Mouse (Mus musculus) kidney, postnatal 36 days (tissue): ENCODE measurements at regions not wholly inside any gene's neighbourhood (a gene's known extent, or its start where the extent isn't known, plus 50 kb on each side); places are given as distances from the start of the nearest gene placed in this dataset.
"Not testable (repeated sequence)": the region's sequence is repeated elsewhere in the genome, so short reads cannot be mapped to it uniquely, and the experiment has no call there.

ENCODE experiments used
- DNase-seq, 2 experiments: peaks; one replicate each; pipeline ENCODE4 v3.0.0; 2021 to 2022; ENCODE audit warnings: mixed read lengths in 2 of 2

DNA sequence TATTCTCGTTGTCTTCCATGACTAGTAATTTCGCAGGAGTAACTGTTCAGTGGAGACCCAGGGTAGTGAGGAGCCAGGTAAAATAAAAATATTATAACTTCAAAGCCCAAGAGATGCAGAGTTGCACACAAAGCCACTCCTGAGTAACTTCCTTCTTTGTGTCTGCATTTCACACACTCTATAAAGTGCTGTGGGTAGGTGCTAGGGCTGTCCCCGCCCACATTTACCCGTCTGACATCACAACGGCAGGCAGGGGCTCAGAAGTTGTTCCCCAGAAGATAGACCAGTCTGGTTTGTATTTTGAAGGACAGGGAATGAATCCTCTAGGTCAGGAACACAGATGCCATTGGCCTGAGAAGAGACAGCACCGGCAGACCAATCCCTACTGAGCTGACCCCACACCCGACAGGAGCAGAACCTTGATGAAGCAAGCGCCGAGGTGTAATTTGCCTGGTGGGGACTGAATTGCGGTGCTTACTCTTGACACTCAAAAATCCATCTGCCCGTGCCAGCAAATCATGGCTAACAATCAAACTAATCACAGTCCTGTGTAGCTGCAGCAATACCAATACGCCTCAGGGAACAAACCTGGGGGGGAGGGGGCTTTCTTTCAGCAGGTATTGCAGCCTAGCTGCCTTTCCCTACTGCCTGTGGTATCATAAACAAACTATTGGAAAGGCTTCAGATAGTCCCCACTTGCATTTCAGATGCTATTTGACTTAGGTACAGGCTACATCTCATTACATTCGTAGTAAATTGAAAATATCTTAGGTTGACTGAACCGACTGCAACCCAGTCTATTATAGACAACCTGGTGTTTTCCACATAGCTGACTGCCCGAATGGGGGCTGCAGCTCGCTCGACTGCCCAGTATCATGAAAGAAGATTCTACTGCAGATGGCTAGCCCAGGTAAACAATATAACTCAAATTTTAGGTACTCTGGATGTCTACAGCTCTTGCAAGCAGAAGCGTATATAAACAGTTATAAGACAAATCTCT is 175.6 kb downstream of the Basp1 start:
- DNase-seq: no peak

DNA sequence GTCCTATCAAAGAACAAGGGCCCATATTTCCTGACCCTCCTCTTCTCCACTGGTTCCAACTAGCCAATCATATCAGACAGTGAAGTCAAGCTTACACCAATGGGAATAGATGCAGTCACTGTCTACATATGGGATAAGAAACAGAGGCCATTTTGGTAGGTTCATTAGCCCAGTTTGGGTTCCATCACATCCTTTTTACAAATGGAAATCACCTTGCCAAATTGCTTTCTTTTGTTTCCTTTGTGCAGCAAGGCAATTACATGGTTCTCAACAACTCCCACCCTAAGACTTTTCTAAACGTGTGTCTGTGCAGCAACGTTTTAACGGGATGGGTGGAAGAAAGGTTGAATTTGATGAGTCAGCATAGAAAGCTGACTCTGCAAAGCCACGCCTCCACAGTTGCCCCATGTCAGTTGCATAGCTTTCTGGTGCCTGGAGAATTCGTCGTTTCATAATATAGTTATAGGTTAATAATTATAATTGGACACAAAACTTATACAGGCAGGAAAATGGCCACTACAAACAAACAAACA is 177.3 kb downstream of the Basp1 start:
- no peak for DNase-seq

DNA sequence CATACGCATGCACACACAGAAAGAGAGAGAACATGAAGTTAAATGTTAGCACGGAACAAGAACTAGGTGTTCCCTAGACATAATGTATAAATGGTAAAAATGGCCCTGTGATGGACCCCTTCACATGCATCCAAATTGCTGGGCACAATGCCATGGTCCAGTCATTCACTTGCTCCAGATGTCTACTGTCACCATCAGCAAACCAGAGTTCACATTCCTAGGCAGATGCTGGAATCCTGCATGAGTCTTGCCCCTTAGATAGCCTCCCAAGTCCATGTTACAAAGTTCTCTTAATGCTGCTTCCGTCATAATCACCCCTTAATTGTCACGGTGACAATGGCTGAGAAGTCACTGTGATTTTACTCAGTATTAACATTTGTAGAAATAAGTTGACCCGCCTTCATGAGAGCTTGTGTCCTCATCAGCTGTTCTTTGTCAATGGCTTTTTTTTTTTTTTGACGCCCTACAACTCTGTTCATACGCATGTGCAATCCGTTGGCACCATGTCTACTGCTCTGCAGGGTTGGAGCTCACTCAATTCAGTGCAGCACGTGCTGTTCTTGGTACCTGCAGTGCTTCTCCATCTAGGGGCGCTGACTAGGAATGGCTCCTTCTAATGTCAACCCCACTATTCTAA is 179.4 kb downstream of the Basp1 start:
- no peak for DNase-seq

DNA sequence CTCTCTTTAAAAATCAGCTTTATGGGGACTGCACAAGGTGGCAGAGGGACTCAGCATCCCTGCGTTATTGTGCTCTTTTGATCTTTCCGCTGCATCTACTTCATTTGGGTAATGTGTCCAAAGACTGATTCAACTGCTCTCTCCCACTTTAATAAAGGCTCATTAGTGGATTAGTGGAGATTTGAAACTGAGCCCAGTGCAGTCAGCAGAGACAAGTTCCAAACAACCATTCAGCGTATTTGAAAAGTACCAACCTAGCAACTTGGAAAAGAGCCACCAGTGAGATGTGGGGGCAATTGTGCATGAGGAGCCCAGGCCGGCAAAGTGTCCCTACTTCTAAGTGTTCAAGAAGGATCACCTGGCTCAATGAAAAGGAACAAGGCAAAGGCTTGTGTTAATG is 183.4 kb downstream of the Basp1 start:
- DNase-seq: no peak

DNA sequence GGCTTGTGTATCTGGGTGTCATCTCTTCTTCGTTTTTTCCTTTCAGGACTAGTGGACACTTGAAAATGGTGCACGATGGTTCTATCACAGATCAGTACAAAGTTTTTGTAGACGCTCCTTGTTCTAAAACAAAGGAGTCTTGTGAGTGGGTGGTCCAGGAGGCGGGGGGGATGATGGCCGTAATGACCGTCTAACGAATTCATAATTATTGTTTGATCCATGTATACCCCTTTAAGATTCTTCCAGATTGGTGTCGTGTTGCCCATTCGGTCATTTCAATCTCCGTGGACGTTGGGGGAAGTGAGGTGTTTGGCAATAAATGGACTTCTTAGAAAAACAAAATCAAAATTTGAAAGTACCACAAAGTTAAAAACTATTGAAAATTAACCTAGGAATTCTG is 183.8 kb downstream of the Basp1 start:
- DNase-seq: no peak

DNA sequence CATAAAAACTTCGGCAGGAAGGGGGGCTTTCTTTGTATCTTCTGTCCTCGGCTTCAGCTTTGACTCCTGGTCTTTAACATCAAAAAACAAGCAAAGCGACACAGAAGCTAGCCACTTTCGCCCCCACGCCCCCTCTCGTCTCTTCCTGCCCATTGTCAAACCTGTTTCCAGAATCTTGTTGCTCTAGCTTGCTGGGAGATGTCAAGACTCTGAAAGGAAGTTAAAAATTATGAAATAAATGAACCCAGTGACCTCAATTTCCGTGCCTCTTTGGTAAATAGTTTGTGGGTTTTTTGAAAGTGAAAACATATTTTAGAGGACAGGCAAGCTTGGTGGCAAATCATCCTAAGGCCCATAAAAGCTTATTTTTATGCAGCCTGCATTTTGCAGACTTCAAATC is 186.1 kb downstream of the Basp1 start:
- DNase-seq: no peak

DNA sequence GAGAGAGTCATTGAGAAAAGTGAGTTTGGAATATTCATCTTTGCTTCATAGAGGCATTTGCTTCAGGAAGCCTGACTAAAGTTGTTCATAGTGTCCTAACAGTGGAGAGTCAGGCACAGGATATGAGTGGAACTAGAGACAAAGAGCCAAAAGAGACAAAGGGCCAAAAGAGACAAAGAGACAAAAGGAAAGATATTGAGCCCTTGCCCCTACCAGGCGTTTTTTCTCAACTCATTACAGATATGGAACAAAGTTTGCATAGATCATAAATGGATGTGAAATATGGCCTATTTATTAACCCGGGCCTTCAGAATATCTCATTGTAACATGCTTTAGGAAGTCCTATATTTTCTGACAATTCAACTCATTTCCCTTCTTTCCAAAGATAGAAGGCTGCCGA is 187.6 kb downstream of the Basp1 start:
- DNase-seq: no peak

DNA sequence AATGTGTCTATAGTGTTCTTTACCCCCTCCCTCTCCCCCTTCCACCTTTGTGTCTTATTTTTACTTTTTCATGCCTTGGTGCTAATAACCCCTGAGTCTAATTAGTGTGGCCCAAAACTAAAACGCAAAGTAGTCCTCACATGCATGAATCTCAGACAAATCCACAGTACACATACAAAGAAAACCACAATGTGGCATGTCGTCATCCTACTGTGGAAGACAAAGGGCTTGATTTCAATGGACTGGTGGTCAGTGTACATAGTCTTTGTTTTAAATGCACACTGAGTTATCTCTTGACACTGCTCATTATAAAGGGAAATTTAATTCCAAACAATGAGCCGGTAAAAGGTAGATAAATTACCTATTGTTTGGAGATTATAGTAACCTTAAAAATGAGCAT is 188.1 kb downstream of the Basp1 start:
- no peak for DNase-seq

DNA sequence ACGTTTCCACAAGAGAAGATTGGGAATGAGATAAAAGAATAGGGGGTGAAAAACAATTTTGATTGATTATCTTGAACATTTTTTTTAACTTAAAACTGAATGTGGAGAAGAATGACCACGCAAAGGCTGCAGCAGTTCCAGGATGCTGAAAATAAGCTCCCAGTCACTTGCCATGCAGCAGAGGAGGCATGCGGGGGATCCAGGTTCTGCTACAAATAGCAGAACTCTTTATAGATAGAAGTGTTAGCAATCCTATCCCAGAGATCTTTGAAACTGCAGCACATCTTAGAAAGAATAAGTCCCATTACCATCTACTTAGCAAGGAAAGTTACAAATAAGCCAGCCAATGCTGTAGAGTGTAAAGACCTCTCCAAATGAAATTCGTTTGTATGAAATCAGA is 191.8 kb downstream of the Basp1 start:
- DNase-seq: no peak

DNA sequence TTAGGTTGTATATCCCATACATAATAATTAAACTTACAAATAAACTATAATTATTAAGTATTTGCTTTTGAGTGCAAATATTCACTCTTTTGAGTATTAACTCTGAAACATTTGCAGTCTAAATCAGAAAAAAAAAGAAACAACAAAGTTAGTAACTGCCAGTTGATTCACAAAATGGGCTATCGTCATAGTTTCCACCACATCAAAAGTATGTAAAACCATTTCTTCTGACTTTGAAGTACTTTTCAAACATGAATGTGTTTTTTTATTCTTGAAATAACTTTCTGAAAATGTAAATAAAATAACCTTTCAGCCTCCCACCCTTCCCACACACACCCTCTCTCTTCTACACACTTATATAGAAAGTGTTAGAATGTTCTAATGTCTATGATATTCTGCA is 197.2 kb downstream of the Basp1 start:
- no peak for DNase-seq

DNA sequence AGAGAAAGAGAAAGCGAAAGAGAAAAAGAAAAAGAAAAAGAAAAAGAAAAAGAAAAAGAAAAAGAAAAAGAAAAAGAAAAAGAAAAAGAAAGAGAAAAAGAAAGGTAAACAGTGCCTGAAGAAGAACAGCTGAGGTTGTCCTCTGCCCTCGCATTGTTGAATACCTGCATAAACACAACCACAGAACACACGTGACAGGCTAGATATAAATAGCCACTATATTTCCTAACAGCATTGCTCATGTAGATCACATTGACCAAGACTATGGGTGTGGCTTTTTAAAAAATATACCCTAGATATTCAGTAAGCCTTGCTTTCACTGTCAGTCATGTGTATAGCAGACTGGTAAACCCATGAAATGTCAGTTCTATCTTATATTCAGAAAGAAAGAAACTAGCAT is 211.5 kb downstream of the Basp1 start:
- no peak for DNase-seq

DNA sequence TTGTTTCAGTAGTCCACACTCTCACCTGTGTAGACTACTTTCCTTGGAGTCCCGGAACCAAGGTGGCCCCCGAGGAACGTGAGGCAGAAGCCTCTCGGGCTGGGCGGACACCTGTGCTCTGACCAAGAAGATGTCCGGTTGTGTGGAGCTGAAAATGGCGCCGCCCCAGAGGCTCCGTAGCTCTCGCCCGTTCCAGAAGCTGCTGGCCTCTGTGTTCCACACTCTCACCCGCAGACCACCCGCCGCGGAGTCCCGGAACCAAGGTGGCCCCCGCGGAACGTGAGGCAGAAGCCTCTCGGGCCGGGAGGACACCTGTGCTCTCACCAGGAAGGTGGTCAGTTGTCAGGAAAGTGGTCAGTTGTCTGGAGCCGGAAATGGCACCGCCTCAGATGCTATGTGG is 213.3 kb downstream of the Basp1 start:
- DNase-seq: not testable (repeated sequence)

DNA sequence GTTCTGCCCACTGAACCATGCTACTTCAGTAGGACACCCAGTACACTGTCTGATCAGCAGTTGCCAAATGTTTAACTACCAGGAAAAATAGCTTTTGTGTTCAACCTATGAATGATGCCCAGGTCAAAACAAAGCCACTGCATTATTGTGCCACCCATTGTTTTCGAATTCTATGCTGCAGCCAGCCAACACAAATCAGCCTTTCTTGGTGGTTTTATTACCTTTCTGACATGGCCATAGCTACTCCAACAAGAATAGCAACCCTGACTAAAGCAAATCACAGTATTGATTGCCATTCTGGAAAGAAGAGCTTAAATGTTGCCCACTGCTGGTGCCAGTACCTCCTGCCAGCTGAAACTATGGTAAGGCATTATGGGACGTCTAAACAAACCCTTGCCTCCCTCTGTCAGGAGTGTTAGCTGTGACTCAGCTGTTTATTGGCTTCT is 225.7 kb downstream of the Basp1 start:
- no peak for DNase-seq

DNA sequence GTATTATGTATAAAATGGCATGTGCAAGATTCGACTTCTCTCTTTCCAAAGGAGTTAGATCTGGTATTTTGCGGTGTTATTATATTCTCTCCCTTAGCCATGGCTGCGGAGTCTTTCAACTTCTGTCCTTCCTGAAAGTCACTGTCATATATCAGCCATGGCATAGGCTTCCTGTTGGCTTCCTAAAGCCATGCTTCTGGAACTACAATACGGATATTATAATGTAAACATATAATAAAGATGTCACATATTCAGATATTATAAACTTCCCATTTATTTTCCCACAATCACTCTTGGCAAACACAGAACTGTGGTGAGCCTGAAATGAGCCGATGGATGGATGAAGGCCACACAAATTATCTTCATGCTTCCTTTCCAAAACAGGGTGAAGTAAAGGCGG is 240.8 kb downstream of the Basp1 start:
- no peak for DNase-seq

DNA sequence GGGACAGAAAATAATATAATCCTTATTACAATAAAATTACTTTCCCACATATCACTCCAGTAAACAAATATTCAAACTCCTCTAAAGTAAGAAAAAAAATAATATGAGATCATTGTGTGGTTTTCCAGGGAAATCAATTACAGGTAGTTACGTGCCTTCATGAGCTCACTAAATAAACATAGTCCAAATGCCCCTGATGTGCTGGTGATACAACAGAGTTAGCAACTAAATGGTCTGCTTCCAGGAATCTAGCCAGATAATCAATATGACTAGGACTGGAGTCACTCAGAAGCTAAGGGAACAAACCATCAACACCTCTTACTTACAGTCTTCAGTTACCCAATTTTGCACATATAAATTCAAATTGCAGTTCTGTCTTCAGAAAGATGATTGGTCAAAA is 267.2 kb downstream of the Basp1 start:
- DNase-seq: no peak

DNA sequence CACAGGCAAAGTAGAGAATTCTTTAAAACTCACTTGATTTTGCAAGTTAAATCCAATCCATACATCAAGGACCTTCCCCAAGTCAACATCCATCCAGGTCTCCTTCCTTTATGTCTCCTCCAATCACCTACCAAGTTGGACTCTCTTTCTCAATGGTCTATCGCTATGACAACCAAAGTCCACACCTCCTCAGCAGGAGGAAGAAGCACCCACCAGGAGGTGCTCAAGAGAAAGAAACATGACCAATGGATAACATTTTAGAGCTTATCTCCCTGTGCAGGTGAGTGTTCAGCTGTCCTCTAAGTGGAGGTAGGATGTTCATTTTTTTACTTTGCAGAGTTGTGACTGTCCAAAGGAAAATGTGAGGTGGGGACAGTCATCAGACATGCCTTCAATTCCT is 269.3 kb downstream of the Basp1 start:
- peak; percentile 1 to 18 for DNase-seq

DNA sequence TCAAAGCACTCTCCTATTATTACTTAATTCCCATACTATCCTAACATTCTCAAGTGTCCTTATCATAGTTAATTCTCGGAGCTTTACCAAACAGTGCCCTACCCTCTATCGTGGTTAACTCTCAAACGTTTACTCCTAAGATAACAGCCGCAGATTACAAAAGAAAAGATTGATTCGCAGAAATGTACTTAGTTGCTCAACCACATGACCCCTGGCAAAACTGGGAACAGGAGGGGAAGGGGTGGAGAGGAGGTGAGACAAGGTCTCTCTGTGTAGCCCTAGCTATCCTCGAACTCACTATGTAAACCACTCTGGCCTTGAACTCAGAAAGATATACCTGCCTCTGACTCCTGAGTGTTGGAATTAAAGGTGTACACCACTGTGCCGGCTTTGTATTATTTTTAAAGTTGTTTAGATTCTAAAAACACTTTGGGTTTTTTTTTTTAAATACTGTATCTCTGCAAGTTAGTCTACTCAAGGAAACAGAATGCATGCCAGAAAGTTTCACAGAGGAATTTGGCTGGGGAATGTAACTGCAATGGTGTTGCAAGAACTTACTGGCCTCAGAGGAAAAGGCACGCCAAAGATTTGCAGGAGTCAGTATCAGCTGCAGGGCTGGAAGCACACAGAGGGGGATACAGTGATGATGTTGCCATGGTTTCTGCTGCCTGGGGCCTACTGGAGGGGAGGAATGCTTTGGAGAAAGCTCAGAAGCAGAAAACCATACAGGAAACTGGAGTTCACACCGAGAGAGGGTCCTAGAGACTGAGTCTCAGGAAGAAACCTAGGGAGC is 273.0 kb downstream of the Basp1 start:
- DNase-seq: no peak

DNA sequence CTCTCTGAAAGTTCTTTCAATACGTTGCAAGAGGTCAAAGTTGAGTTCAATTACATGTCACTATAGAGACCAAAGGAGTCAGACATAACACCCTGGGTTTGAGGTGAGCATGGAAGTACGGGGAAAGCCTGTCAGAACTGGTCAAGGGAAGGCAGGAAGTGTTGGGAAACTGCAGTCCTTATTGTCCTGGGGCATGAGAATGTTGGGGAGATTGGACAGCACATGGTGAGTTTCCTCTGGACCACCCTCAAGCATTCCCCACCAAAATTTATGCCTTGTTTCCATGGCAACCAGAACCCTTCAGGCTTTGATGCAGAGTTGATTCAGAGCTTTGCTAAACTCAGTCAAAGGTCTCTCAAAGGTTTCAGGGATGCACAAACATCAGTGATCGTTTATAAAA is 276.5 kb downstream of the Basp1 start:
- DNase-seq: no peak

DNA sequence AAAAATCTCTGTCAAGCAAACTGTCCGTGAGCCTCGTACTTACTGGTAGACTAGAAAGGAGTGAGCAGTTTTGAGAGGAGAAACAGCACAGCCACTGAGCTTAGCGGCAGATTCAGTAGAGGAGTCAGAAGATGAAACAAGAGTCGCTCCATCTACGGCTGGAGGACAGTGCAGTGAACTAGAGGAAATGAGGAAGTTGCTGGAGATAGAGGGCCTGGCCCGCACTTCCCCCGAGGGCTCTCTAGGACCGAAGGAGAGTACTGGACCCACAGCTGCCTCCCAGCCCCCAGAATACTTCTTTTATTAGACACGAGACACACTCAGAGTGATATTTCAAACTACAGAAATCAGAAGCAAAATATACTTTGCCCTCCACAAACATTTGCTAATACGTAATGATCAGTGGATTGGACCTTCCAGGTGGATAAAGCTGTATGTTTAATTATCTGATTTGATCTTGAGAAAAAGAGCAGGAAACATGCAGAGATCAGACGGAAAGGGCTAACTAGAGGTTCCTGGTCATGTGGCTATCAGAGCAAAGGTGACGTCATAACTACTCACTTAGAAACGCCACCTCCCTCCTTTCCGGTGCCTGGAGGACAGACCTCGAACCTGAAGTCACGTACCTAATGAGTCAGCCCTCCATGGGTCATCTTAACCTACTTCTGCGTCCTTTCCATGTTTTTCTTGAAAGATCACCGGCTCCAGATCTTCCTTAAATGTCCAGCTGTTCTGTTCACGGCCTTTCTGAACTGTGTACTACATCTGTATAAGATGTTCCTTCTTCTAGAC is 277.9 kb downstream of the Basp1 start:
- DNase-seq: no peak

DNA sequence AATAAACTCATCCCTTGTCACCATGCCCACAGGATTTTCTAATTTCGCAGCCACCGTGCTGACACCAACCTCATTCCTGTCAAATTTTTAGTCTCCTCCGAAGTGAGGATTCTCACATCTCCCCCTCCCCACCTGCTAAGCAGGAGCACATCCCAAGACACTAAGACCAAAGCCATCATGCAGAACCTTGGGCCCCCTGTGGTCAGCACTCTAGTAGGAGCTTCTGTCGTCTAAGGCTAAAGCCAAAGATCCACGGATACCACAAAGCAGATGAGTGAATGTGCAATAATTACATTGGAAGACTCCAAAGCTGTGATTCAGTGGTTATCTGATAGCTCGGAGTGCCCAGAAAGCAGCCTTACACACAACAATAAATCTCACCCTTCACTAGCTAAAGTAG is 283.5 kb downstream of the Basp1 start:
- no peak for DNase-seq

DNA sequence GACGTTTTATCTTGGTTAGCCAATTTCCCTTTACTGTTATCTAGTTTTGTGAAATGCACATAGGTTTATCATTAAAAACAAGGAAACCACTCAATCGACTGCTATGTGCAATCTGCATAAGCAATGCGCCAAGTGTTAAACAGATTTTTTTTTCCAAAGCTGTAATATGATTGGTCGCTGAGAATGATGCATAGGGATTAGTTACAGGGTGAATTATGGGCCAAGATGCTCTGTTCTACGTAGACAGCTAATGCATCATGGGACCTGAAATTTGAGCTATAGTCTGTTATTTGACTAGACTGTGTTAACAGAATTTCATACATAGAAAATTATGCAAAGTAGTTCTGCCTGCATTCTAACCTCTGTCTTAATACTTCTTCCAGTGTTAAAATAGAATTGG is 284.0 kb downstream of the Basp1 start:
- DNase-seq: no peak

DNA sequence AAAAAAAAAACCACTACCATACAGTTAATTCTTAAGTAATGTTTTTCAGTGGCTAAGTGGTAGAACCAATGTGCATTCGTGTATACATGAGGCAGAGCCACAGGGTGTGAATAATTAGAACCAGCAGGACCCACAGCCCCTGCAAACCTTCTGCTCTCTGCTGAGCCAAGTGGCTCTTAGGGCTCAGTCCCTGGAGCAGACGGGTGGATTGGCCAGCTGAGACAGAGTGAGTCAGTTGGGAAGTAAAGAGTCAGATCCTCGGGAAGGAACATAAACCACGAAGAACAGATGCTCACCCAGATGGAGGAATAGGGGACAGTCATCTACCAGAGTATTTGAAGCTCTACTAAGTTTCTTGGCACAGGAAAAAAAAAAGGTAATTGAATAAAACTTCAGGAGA is 293.1 kb downstream of the Basp1 start:
- no peak for DNase-seq
